Mouse (Mus musculus) 3T3-L1 (cell line): ENCODE results near the gene Nkiras1.

Source experiments
- DNase-seq: peaks from one replicate; pipeline ENCODE4 v3.0.0-alpha.2; 2015; ENCODE audit warnings: low read depth, low spot score

Gene Nkiras1

GRCm38 (mm10) chr14:18274526-18274925, 3.6 kb downstream of the Nkiras1 start:
- DNase-seq: no peak

GRCm38 (mm10) chr14:18280375-18280774, 9.4 kb downstream of the Nkiras1 start:
- peak; percentile 25 for DNase-seq

- peak; percentile 67 for DNase-seq
Measured at GRCm38 (mm10) chr14:18284581-18284980, 13.6 kb downstream of the Nkiras1 start.

- no peak for DNase-seq
Measured at GRCm38 (mm10) chr14:18285476-18285875, 14.5 kb downstream of the Nkiras1 start.

GRCm38 (mm10) chr14:18286441-18286840, 15.5 kb downstream of the Nkiras1 start:
- no peak for DNase-seq

DNA sequence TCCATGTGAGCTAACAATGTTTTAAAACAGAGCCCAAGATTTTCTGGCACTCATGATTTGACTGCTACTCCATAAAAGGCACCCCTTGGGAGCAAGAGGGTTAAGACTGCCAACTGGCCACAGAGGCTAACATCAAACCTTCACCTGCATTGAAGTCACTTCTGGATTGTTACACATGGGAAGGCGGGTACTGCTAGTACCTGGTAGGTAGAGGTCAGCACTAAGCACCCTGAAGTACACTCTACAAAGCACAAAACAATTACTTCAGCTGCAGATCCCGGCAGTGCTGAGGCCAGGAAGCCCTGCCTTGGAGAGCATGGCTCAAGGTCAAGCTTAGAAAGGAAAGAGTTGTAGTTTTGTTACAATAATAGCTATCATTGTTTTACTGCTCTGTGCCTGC, 16.5 kb downstream of the Nkiras1 start:
- DNase-seq: no peak

DNA sequence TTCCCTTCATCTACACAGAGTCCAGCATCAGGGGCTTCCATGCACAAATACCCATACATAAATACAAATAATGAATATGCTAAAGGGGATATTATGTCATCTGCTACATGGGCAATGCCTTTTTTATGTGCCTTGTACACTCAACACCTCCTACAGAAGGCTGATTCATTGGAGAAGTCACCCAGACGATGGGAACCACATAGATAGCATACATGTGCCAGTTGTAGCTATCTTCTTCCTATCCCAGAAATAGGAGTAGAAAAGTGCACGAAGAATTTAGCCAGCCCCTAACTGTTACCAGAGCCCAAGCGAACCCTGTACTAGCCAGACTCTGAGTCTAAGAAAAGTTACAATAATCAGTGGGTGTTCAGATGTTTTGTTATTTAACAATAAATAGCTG, 21.2 kb downstream of the Nkiras1 start:
- no peak for DNase-seq

DNA sequence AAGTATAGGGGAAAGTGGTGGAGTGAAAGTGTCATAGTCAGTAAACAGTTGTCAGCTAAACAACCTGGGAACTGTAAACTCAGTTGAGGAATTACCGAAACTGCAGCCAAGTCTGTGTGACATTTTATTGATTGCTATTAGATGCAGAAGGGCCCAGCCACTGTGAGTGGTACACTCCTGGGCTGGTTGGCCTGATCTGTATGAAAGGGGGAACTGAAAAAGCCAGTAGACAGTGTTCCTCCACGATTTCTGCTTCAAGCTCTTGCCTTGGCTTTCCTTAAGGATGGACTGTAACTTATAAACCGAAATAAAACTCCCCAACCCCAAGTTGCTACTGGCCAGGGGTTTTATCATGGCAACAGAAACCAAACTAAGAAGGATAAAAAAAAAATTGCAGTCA, 21.6 kb downstream of the Nkiras1 start:
- DNase-seq: no peak

DNA sequence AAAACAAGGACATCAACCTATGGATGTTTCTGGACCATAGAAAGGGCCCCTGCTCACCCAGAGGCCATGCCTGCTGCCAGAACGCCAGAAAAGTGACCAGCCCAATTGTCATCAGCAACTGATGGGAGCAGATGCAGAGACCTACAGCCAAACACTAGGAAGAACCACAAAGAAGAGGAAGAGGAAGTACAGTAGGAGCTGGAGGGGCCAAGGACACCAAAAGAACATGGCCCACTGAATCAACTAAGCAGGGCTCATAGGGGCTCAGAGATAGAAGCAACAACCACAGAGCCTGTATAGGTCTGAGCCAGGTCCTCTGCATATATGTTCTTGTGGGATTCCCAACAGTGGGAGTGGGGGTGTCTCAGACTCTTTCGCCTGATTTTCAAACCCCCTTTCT, 26.5 kb downstream of the Nkiras1 start:
- DNase-seq: no peak

DNA sequence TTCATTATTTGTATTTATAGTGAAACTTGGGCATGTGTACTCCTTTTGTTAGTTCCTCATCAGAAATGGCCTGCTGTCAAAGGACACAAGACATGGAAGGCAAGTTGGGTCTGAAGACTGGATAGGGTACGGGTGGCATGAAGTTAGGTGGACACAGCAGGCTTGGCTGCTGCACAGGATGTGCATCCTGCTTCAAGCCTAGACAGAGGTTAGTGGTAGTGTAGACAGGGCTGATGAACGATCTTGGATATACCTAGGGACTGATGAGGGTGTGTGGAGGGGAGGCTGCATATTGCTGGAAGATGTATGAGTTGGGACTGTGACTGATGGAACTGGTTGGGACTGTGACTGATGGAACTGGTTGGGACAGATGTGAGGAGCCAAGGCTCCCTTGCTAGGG, 27.9 kb downstream of the Nkiras1 start:
- DNase-seq: no peak

DNA sequence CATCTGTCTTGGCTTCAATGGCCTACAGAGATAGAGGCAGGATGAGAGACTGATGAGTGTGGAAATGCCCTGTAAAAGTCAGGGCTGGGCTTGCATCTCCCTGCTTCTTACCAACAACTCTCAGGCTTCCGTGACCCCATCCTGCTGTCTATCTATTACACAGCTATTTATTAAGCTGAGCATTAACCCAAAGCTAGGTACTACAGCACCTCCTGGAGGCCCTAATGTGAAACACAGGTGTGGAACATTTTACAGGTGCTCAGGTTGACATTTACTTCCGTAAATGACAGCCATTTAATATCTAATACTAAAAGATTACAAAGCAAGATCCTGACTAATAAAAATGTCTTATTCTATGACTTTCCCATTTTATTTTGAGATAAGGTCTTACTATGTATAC, 29.7 kb downstream of the Nkiras1 start:
- DNase-seq: no peak

DNA sequence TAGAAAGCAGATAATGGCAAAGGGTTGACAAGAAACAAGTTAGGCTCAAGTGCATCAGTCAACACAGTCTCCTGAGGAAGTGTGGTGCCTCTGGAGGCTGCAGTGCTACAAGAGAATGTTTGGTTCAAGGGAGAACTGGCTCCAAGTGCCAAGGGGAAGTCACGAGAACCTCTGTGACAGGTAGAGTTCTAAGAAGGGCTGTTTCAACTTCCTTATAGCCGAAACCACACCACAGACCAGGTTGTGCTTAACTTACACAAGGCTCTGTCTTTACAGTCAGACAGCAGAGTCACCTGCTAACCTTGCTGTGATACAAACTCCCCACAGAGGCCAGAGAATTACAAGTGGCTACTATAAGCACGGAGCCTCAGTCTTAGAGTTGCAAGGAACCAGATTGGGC, 30.7 kb downstream of the Nkiras1 start:
- DNase-seq: no peak

- DNase-seq: no peak
Measured at GRCm38 (mm10) chr14:18302750-18303149, 31.8 kb downstream of the Nkiras1 start.

GRCm38 (mm10) chr14:18303262-18303661, 32.3 kb downstream of the Nkiras1 start:
- DNase-seq: no peak

DNA sequence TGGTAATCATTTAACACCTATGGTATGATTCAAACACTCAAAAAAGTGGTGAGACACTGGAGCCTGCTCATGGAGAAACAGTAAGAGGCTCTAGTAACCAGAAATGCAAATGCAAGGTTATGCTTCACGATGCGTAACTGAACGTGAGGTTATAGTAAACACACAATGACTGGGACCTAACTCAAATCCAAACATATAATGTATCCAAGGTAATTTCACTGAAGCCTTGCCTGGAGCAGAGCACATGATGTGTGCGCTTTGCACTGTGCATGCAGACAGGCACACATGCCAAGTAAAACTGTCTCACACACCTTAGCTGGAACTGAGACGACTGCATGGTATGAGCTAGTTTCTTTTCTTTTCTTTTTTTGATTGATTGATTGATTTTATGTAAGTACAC, 33.2 kb downstream of the Nkiras1 start:
- no peak for DNase-seq

- DNase-seq: no peak
Measured at GRCm38 (mm10) chr14:18317457-18318411, 46.8 kb downstream of the Nkiras1 start.

DNA sequence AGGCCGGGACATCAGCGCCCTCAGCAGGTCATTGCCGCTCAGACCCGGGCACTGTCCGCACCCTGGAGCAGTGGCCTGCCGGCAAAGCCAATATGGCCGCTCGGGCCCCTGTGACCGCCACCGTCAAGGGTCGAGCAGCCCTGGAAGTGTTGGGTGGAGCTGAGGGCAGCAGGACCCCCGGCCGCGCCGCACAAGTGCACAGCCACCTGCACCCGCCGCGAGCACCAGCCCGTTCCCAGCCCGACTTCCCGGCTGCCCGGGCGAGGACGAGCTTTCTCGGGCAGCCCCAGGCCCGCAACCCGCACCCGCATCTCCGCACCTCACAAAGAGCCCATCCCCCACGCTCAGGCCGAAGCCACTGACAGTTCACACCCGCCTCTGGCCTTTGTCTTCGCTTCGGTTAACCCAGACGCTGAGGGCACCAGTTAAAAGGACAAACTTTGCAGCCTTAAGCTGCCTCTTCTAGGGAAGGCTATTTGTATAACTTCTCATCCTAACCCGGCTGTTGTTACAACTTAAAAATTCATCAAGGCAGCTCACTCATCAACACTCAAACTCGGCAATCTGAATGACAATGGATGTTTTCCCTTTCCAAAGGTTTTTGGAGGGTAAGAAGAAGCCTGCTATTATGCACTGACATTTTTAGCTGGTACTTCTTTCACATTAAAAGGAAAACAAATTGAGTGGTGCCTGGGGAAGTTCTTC, 56.2 kb downstream of the Nkiras1 start:
- no peak for DNase-seq

DNA sequence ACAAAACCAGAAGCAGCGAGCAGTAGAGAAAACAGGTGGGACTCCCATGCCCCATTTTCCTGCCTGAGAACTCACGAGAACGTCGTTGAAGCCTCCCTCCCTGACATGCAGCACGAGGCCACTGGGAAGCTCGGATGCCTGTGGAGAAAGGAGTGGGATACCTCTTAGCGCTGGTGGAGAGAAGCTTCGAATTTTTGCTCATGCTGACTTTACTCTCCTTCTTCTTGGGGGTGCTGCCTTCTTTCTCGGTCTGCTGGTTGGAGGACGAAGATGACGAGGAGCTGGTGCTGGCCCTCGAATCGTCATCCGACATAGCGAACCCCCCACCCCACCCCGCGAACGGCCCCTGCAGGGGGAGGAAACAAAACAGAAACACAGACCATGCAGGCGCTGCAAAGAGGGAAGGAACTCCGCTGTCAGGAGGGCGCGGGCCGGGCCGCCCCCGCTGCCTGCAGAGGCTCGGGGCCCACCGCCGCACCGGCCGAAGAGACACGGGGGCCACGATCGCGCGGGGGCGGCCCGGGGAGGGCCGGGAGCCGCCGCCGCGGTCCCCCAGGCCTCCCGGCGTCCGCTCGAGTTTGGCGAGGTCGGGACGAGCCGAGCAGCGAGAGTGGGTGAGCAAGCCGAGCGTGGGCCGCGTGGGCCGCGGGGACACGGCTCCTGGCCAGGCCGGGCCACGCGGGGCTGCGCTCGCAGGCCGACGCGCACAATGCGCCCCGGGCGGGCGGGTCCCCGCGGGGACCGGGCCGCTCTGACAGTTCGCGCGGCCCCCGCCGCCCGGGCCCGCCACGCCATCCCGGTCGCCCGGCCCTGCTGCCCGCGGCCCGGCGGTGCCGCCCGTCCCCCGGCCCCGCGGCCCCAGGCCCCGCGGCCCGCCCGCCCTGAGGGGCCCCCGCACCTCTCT, 60.1 kb downstream of the Nkiras1 start:
- DNase-seq: peak; percentile 48

GRCm38 (mm10) chr14:18331693-18332131, 60.8 kb downstream of the Nkiras1 start, which contains the start of gene Ube2e1:
Ube2e1 (minus strand) TSS chr14:18331859.
- peak; percentile 68 for DNase-seq
